Mouse (Mus musculus): ENCODE measurements at regions not wholly inside any gene's neighbourhood (a gene's known extent, or its start where the extent isn't known, plus 50 kb on each side); places are given as distances from the start of the nearest gene placed in this dataset.

- H3K9me3 ChIP-seq (ENCODE audit: control insufficient read depth, insufficient read depth, low read depth, low read length): no peaks in the 10 kb centered on the region
- TF ChIP-seq HCFC1 (IDR thresholded peaks at IDR 0.05; ENCODE audit: borderline replicate concordance, insufficient read depth, low read length): no peak
- no peak for TF ChIP-seq ZC3H11A (IDR thresholded peaks at IDR 0.05; ENCODE audit: borderline replicate concordance, low read depth, low read length)
- TF ChIP-seq CHD2 (IDR thresholded peaks at IDR 0.05; ENCODE audit: low read depth, low read length): no peak
- no peak for TF ChIP-seq MAFK (IDR thresholded peaks at IDR 0.05; ENCODE audit: insufficient read depth, low read depth, low read length)
- TF ChIP-seq ZNF384 (IDR thresholded peaks at IDR 0.05; ENCODE audit: low read depth, low read length): no peak
- no peaks in the 10 kb centered on the region for H3K36me3 ChIP-seq (ENCODE audit: control insufficient read depth, insufficient read depth, low read length, poor library complexity, severe bottlenecking)
- H3K4me1 ChIP-seq (ENCODE audit: control insufficient read depth in 2 of 2, insufficient read depth in 2 of 2, low read length in 2 of 2, poor library complexity in 1 of 2): peaks cover 0 to 3% of the 10 kb centered on the region in 2 experiments; a peak in 1 of 4 replicates
- no peak overlapping the region for H3K9ac ChIP-seq (ENCODE audit: insufficient read depth, low read depth, low read length, poor library complexity, severe bottlenecking)
- H3K4me3 ChIP-seq (ENCODE audit: insufficient read depth in 1 of 2, low read depth in 1 of 2, low read length in 2 of 2, poor library complexity in 1 of 2, severe bottlenecking in 1 of 2): no peak overlapping the region
- no peak for DNase-seq (ENCODE audit: low read depth, low spot score)
- in situ Hi-C loops (cut with MboI; ENCODE audit: low sequenced_read_pairs in 2 of 2, unreplicated experiment in 2 of 2): no loop called here
- H3K27ac ChIP-seq (ENCODE audit: insufficient read depth, low read depth, low read length, poor library complexity, severe bottlenecking): no peak overlapping the region
Observed at GRCm38 (mm10) chr7:36934792-36935555, 237.1 kb downstream of the Tshz3 start.

- DNase-seq (ENCODE audit: low read depth, low spot score): no peak
- Histone ChIP-seq H3K9me3 (ENCODE audit: control insufficient read depth, insufficient read depth, low read depth, low read length) (no peaks in the 10 kb centered on the region), H3K9ac (ENCODE audit: insufficient read depth, low read depth, low read length, poor library complexity, severe bottlenecking) (no peak overlapping the region), H3K4me3 (ENCODE audit: insufficient read depth in 1 of 2, low read depth in 1 of 2, low read length in 2 of 2, poor library complexity in 1 of 2, severe bottlenecking in 1 of 2) (no peak overlapping the region), H3K27ac (ENCODE audit: insufficient read depth, low read depth, low read length, poor library complexity, severe bottlenecking) (no peak overlapping the region), H3K36me3 (ENCODE audit: control insufficient read depth, insufficient read depth, low read length, poor library complexity, severe bottlenecking) (no peaks in the 10 kb centered on the region), H3K4me1 (ENCODE audit: control insufficient read depth in 2 of 2, insufficient read depth in 2 of 2, low read length in 2 of 2, poor library complexity in 1 of 2) (no peaks in the 10 kb centered on the region)
- TF ChIP-seq HCFC1 (IDR thresholded peaks at IDR 0.05; ENCODE audit: borderline replicate concordance, insufficient read depth, low read length): no peak
- TF ChIP-seq ZC3H11A (IDR thresholded peaks at IDR 0.05; ENCODE audit: borderline replicate concordance, low read depth, low read length): no peak
- TF ChIP-seq ZNF384 (IDR thresholded peaks at IDR 0.05; ENCODE audit: low read depth, low read length): no peak
- TF ChIP-seq CHD2 (IDR thresholded peaks at IDR 0.05; ENCODE audit: low read depth, low read length): no peak
- no peak for TF ChIP-seq MAFK (IDR thresholded peaks at IDR 0.05; ENCODE audit: insufficient read depth, low read depth, low read length)
- in situ Hi-C loops (cut with MboI; ENCODE audit: low sequenced_read_pairs in 2 of 2, unreplicated experiment in 2 of 2): no loop called here
Observed at GRCm38 (mm10) chr7:36940611-36941010, 242.7 kb downstream of the Tshz3 start.

- H3K4me1 ChIP-seq (ENCODE audit: control insufficient read depth in 2 of 2, insufficient read depth in 2 of 2, low read length in 2 of 2, poor library complexity in 1 of 2): no peaks in the 10 kb centered on the region
- no peaks in the 10 kb centered on the region for H3K36me3 ChIP-seq (ENCODE audit: control insufficient read depth, insufficient read depth, low read length, poor library complexity, severe bottlenecking)
- no peaks in the 10 kb centered on the region for H3K9me3 ChIP-seq (ENCODE audit: control insufficient read depth, insufficient read depth, low read depth, low read length)
- H3K4me3 ChIP-seq (ENCODE audit: insufficient read depth in 1 of 2, low read depth in 1 of 2, low read length in 2 of 2, poor library complexity in 1 of 2, severe bottlenecking in 1 of 2): no peak overlapping the region
- TF ChIP-seq ZNF384 (IDR thresholded peaks at IDR 0.05; ENCODE audit: low read depth, low read length) (no peak), HCFC1 (IDR thresholded peaks at IDR 0.05; ENCODE audit: borderline replicate concordance, insufficient read depth, low read length) (no peak), MAFK (IDR thresholded peaks at IDR 0.05; ENCODE audit: insufficient read depth, low read depth, low read length) (no peak), CHD2 (IDR thresholded peaks at IDR 0.05; ENCODE audit: low read depth, low read length) (no peak), ZC3H11A (IDR thresholded peaks at IDR 0.05; ENCODE audit: borderline replicate concordance, low read depth, low read length) (no peak)
- DNase-seq (ENCODE audit: low read depth, low spot score): no peak
- in situ Hi-C loops (cut with MboI; ENCODE audit: low sequenced_read_pairs in 2 of 2, unreplicated experiment in 2 of 2): no loop called here
- no peak overlapping the region for H3K27ac ChIP-seq (ENCODE audit: insufficient read depth, low read depth, low read length, poor library complexity, severe bottlenecking)
- H3K9ac ChIP-seq (ENCODE audit: insufficient read depth, low read depth, low read length, poor library complexity, severe bottlenecking): no peak overlapping the region
Observed at GRCm38 (mm10) chr7:36945024-36945815, 247.3 kb downstream of the Tshz3 start.

- Histone ChIP-seq H3K4me1 (ENCODE audit: control insufficient read depth in 2 of 2, insufficient read depth in 2 of 2, low read length in 2 of 2, poor library complexity in 1 of 2) (no peaks in the 10 kb centered on the region), H3K4me3 (ENCODE audit: insufficient read depth in 1 of 2, low read depth in 1 of 2, low read length in 2 of 2, poor library complexity in 1 of 2, severe bottlenecking in 1 of 2) (no peak overlapping the region), H3K9ac (ENCODE audit: insufficient read depth, low read depth, low read length, poor library complexity, severe bottlenecking) (no peak overlapping the region), H3K36me3 (ENCODE audit: control insufficient read depth, insufficient read depth, low read length, poor library complexity, severe bottlenecking) (no peaks in the 10 kb centered on the region), H3K9me3 (ENCODE audit: control insufficient read depth, insufficient read depth, low read depth, low read length) (no peaks in the 10 kb centered on the region), H3K27ac (ENCODE audit: insufficient read depth, low read depth, low read length, poor library complexity, severe bottlenecking) (no peak overlapping the region)
- in situ Hi-C loops (cut with MboI; ENCODE audit: low sequenced_read_pairs in 2 of 2, unreplicated experiment in 2 of 2): no loop called here
- DNase-seq (ENCODE audit: low read depth, low spot score): no peak
- TF ChIP-seq MAFK (IDR thresholded peaks at IDR 0.05; ENCODE audit: insufficient read depth, low read depth, low read length) (no peak), ZNF384 (IDR thresholded peaks at IDR 0.05; ENCODE audit: low read depth, low read length) (no peak), HCFC1 (IDR thresholded peaks at IDR 0.05; ENCODE audit: borderline replicate concordance, insufficient read depth, low read length) (no peak), ZC3H11A (IDR thresholded peaks at IDR 0.05; ENCODE audit: borderline replicate concordance, low read depth, low read length) (no peak), CHD2 (IDR thresholded peaks at IDR 0.05; ENCODE audit: low read depth, low read length) (no peak)
Observed at GRCm38 (mm10) chr7:36949511-36949910, 251.6 kb downstream of the Tshz3 start.
